ENCODE assay signal across 12 mouse cellular contexts in the genomic region with DNA sequence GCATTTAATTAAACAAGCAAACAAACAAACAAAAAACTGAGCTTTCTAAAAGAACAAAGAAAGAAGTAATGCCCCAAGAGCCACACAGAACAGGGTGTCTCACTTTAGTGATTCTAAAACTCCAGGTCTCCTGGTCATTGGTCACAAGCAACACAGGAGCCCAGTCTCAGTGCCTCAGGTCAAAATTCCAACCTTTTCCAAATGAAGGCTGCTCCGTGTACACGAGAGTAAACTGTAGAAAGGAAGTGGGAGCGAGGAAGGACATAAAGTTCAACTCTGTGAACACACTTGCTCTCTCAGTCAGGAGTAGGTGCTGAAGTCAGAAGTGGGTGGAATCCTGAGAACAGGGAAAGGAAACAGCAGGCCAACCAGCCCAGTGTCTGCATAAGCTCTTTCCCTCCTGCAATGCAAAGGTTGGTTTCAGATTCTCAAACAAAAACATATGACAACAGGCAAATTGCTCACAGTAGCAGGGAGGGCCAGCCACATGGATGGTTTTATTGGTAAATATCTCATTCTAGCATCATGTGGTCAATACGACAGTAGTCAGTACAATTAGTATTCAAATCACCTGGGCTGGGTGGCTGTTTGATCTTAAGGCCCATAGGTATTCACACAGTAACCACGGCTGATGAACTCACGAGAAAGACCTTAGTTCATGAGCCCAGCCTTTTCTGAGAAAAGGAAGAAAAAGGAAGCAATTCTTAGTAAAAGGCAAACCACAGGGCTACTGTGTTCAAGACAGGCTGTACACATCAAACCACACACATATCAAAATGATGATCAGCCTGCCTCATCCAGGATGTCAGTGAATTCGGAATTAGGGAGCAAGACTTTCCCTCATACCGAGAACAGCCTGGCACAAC.
DNase-seq lines count a peak whose midpoint lies in the region; ATAC-seq and TF ChIP-seq lines count a peak whose summit lies in the region.
"Had no signal": no experiment of that assay in that cellular context is flagged by ENCODE, and none has a peak within 500 bp of the region (broad histone marks: within the 10 kb centered on the region; RNA-seq: fewer than 3 reads in every experiment).

No protein-coding gene starts in this region.

- TF ChIP-seq EP300 in lung, postnatal 0 days (IDR thresholded peaks at IDR 0.05), result no peak
- TF ChIP-seq EP300 in CH12.LX (IDR thresholded peaks at IDR 0.05; ENCODE audit: low read length), result no peak

- TF ChIP-seq CTCF in lung, postnatal 0 days (IDR thresholded peaks at IDR 0.05), result no peak
- TF ChIP-seq CTCF in CH12.LX (conservative IDR thresholded peaks at IDR 0.05 in 1 of 2, IDR thresholded peaks at IDR 0.05 in 1 of 2; ENCODE audit: low read depth in 2 of 2, low read length in 2 of 2), result no peak
- no peak for TF ChIP-seq CTCF in hindbrain, postnatal 0 days (IDR thresholded peaks at IDR 0.05; ENCODE audit: low read depth)

- DNase-seq in lung, postnatal 25 days (ENCODE audit: low spot score), result peak; percentile 18
- DNase-seq in lung, postnatal 0 days (ENCODE audit: low spot score), result no peak
- DNase-seq in CH12.LX (ENCODE audit: extremely low read depth), result no peak
- DNase-seq in naive thymus-derived CD4-positive, alpha-beta T cell, adult 2 months (ENCODE audit: low read depth), result peak; percentile 71
- no peak for DNase-seq in adrenal gland, postnatal 14 days
- DNase-seq in forebrain, embryonic 14.5 days (ENCODE audit: low spot score), result no peak
- DNase-seq in hindbrain, postnatal 0 days (ENCODE audit: low spot score), result no peak
- DNase-seq: liver, postnatal 0 days had no signal

- H3K9ac ChIP-seq in lung, postnatal 0 days (replicated peaks; ENCODE audit: low read depth), result no peak overlapping the region
- H3K9ac ChIP-seq in CH12.LX (ENCODE audit: insufficient read depth, low read depth), result no peak overlapping the region; the same call in 1 of the 2 replicates
- H3K9ac ChIP-seq in forebrain, embryonic 14.5 days (ENCODE audit: low read length), result no peak overlapping the region
- no peak overlapping the region for H3K9ac ChIP-seq in hindbrain, postnatal 0 days (replicated peaks; ENCODE audit: low read length)
- H3K9ac ChIP-seq: embryonic facial prominence, embryonic 15.5 days; liver, postnatal 0 days had no signal

- no peaks in the 10 kb centered on the region for H3K9me3 ChIP-seq in lung, postnatal 0 days (ENCODE audit: low read length)
- no peaks in the 10 kb centered on the region for H3K9me3 ChIP-seq in CH12.LX (replicated peaks; ENCODE audit: low read length)
- no peaks in the 10 kb centered on the region for H3K9me3 ChIP-seq in forebrain, embryonic 14.5 days (replicated peaks; ENCODE audit: control insufficient read depth, low read length)
- H3K9me3 ChIP-seq in hindbrain, postnatal 0 days (ENCODE audit: low read length), result no peaks in the 10 kb centered on the region
- H3K9me3 ChIP-seq: embryonic facial prominence, embryonic 15.5 days; G1E had no signal

- dilution Hi-C loops in CH12.LX (cut with MboI; ENCODE audit: extremely low pct_ligation_motif_present, extremely low pct_unique_long_range_greater_than_20kb, low sequenced_read_pairs), result no loop called here

- H3K27me3 ChIP-seq in lung, postnatal 0 days (replicated peaks; ENCODE audit: insufficient read depth, low read length), result no peaks in the 10 kb centered on the region
- no peaks in the 10 kb centered on the region for H3K27me3 ChIP-seq in CH12.LX (replicated peaks)
- no peaks in the 10 kb centered on the region for H3K27me3 ChIP-seq in forebrain, embryonic 14.5 days (replicated peaks; ENCODE audit: control insufficient read depth, insufficient read depth, low read length)
- no peaks in the 10 kb centered on the region for H3K27me3 ChIP-seq in hindbrain, postnatal 0 days (ENCODE audit: insufficient read depth, low read length)
- H3K27me3 ChIP-seq: embryonic facial prominence, embryonic 15.5 days had no signal

- TF ChIP-seq RAD21 in CH12.LX (IDR thresholded peaks at IDR 0.05; ENCODE audit: low read depth, low read length), result no peak

- TF ChIP-seq POLR2A in CH12.LX (IDR thresholded peaks at IDR 0.05; ENCODE audit: low read depth, low read length), result no peak

- H3K36me3 ChIP-seq in lung, postnatal 0 days (ENCODE audit: insufficient read depth, low read length), result no peaks in the 10 kb centered on the region
- H3K36me3 ChIP-seq in CH12.LX (replicated peaks in 1 of 2; ENCODE audit: control insufficient read depth in 1 of 2, insufficient read depth in 1 of 2, low read length in 1 of 2), result peaks cover 2 to 8% of the 10 kb centered on the region in 2 experiments
- H3K36me3 ChIP-seq in forebrain, embryonic 14.5 days (ENCODE audit: control insufficient read depth, insufficient read depth, low read length), result no peaks in the 10 kb centered on the region
- no peaks in the 10 kb centered on the region for H3K36me3 ChIP-seq in hindbrain, postnatal 0 days (ENCODE audit: insufficient read depth, low read length)
- H3K36me3 ChIP-seq: embryonic facial prominence, embryonic 15.5 days; G1E had no signal

- no peaks in the 10 kb centered on the region for H3K4me1 ChIP-seq in lung, postnatal 0 days (ENCODE audit: insufficient read depth, low read depth, low read length)
- H3K4me1 ChIP-seq in CH12.LX (ENCODE audit: control insufficient read depth in 1 of 2, insufficient read depth in 2 of 2), result peaks cover 20 to 41% of the 10 kb centered on the region in 2 experiments
- H3K4me1 ChIP-seq in forebrain, embryonic 14.5 days (ENCODE audit: control insufficient read depth, insufficient read depth, low read length), result no peaks in the 10 kb centered on the region
- peaks cover 4% of the 10 kb centered on the region; the same call in 1 of the 2 replicates for H3K4me1 ChIP-seq in hindbrain, postnatal 0 days (ENCODE audit: insufficient read depth, low read length)

- no peak overlapping the region for H3K27ac ChIP-seq in lung, postnatal 0 days (ENCODE audit: low read length)
- 0 out of 2 replicates have a peak overlapping the region, but pooled peaks have one; percentile 4 for H3K27ac ChIP-seq in CH12.LX (ENCODE audit: insufficient read depth, low read depth)
- H3K27ac ChIP-seq in forebrain, embryonic 14.5 days (ENCODE audit: low read depth, low read length), result no peak overlapping the region
- H3K27ac ChIP-seq in hindbrain, postnatal 0 days, result no peak overlapping the region
- H3K27ac ChIP-seq: embryonic facial prominence, embryonic 15.5 days had no signal

- ATAC-seq in lung, postnatal 0 days, result no peak
- ATAC-seq in inflammation-experienced regulatory T-cells, adult 6 months, result peak; percentile 74
- ATAC-seq in forebrain, embryonic 14.5 days, result no peak
- ATAC-seq in hindbrain, postnatal 0 days, result no peak
- ATAC-seq: liver, postnatal 0 days had no signal

- no peak overlapping the region for H3K4me2 ChIP-seq in lung, postnatal 0 days (replicated peaks; ENCODE audit: low read depth, low read length)
- H3K4me2 ChIP-seq in CH12.LX (ENCODE audit: insufficient read depth, low read depth, poor library complexity, severe bottlenecking), result peak overlapping the region; percentile 48; the same call in 1 of the 2 replicates
- H3K4me2 ChIP-seq in forebrain, embryonic 14.5 days (ENCODE audit: low read length), result no peak overlapping the region
- H3K4me2 ChIP-seq in hindbrain, postnatal 0 days (ENCODE audit: low read depth, low read length), result no peak overlapping the region
- H3K4me2 ChIP-seq: embryonic facial prominence, embryonic 15.5 days had no signal

- no peaks in the 10 kb centered on the region for H3K79me2 ChIP-seq in CH12.LX (replicated peaks; ENCODE audit: control insufficient read depth, extremely low read depth, insufficient read depth, poor library complexity, severe bottlenecking)

- no peak overlapping the region for H3K4me3 ChIP-seq in lung, postnatal 0 days (ENCODE audit: low read depth, low read length)
- peak overlapping the region in 1 of 3 experiments; percentile 2 for H3K4me3 ChIP-seq in CH12.LX (replicated peaks in 1 of 3; ENCODE audit: low read depth in 2 of 3, low read length in 2 of 3, poor library complexity in 1 of 3)
- no peak overlapping the region for H3K4me3 ChIP-seq in forebrain, embryonic 14.5 days (ENCODE audit: low read depth, low read length)
- no peak overlapping the region for H3K4me3 ChIP-seq in hindbrain, postnatal 0 days (ENCODE audit: low read length)
- H3K4me3 ChIP-seq: embryonic facial prominence, embryonic 15.5 days; myocyte had no signal

- in situ Hi-C loops in CH12.LX (cut with MboI; ENCODE audit: low pct_ligation_motif_present, low pct_unique_long_range_greater_than_20kb, low sequenced_read_pairs), result no loop called here

- 68% methylated on average over 8 of the region's 8 CpGs for WGBS in lung, postnatal 0 days
- WGBS in forebrain, embryonic 14.5 days, result 88% methylated on average over 8 of the region's 8 CpGs
- WGBS in hindbrain, postnatal 0 days, result 81% methylated on average over 8 of the region's 8 CpGs

TF ChIP-seq in CH12.LX, 34 proteins besides CTCF, POLR2A, EP300 and RAD21:
- no peak for TF ChIP-seq RCOR1 (conservative IDR thresholded peaks at IDR 0.05; ENCODE audit: low read depth, low read length)
- TF ChIP-seq ZMIZ1 (IDR thresholded peaks at IDR 0.05; ENCODE audit: low read depth, low read length), result no peak
- no peak for TF ChIP-seq SMC3 (IDR thresholded peaks at IDR 0.05; ENCODE audit: low read depth, low read length)
- TF ChIP-seq MAX (IDR thresholded peaks at IDR 0.05; ENCODE audit: low read length), result no peak
- TF ChIP-seq E2F4 (IDR thresholded peaks at IDR 0.05; ENCODE audit: insufficient replicate concordance, low read depth, low read length), result no peak
- no peak for TF ChIP-seq MAFK (IDR thresholded peaks at IDR 0.05; ENCODE audit: insufficient replicate concordance, low read length)
- no peak for TF ChIP-seq HCFC1 (IDR thresholded peaks at IDR 0.05; ENCODE audit: low read depth, low read length)
- no peak for TF ChIP-seq ELF1 (IDR thresholded peaks at IDR 0.05; ENCODE audit: low read depth, low read length)
- no peak for TF ChIP-seq TBP (conservative IDR thresholded peaks at IDR 0.05; ENCODE audit: low read depth, low read length)
- no peak for TF ChIP-seq TCF12 (IDR thresholded peaks at IDR 0.05; ENCODE audit: low read depth, low read length)
- TF ChIP-seq JUN (IDR thresholded peaks at IDR 0.05; ENCODE audit: insufficient read depth, low read depth, low read length), result no peak
- no peak for TF ChIP-seq UBTF (IDR thresholded peaks at IDR 0.05; ENCODE audit: low read depth, low read length)
- no peak for TF ChIP-seq USF2 (conservative IDR thresholded peaks at IDR 0.05; ENCODE audit: low read depth, low read length)
- TF ChIP-seq GABPA (IDR thresholded peaks at IDR 0.05; ENCODE audit: insufficient replicate concordance, low read depth, low read length), result no peak
- no peak for TF ChIP-seq BHLHE40 (IDR thresholded peaks at IDR 0.05; ENCODE audit: low read depth, low read length)
- no peak for TF ChIP-seq MEF2A (IDR thresholded peaks at IDR 0.05; ENCODE audit: borderline replicate concordance, low read depth, low read length)

Comparison
In these comparisons a context has a peak if more than half of its experiments do, and no peak if none do; other contexts are left out.
1. DNase-seq: peak in lung, postnatal 25 days (single experiment) and naive thymus-derived CD4-positive, alpha-beta T cell, adult 2 months (single experiment); none in lung, postnatal 0 days (single experiment), CH12.LX (single experiment), adrenal gland, postnatal 14 days (single experiment), forebrain, embryonic 14.5 days (single experiment) and hindbrain, postnatal 0 days (single experiment).